Mouse (Mus musculus): Measurements from ENCODE around the gene Smurf1. TPM values are rescaled to one million over a fixed set of nuclear protein-coding genes. Genes with fewer than 3 reads are reported as not detected.

The Smurf1 gene
- polyA plus RNA-seq, 1 experiment: 33.6 TPM

DNA sequence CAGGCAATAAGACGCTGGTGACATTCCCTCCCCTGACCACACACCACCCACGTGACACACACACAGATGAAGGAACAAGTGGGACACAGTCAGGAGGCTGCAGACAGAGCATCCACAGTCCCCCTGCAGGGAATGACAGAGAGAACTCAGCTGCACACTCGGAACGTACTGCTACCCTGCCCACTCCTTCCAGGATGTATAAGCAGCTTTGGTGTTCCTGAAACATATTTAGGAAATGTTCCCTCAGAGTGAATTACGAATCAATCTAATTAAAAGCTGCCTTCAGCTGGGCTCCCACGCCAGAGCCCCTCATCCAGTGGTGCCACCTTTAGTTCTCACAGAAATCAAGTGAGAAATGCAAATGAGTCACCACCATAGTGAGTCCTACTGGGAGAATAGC is 42.3 kb downstream of the Smurf1 start:
- DNase-seq: no peak
- no peak for TF ChIP-seq CTCF (IDR thresholded peaks at IDR 0.05; ENCODE audit: borderline replicate concordance, control insufficient read depth, extremely low read depth, insufficient read depth, low read length, poor library complexity)
- no peak for TF ChIP-seq POLR2A (IDR thresholded peaks at IDR 0.05; ENCODE audit: control insufficient read depth, extremely low read depth, insufficient read depth, low read length, poor library complexity)
- Histone ChIP-seq H3K36me3 (ENCODE audit: control insufficient read depth, insufficient read depth, low read length) (no peaks in the 10 kb centered on the region), H3K27me3 (ENCODE audit: control insufficient read depth, insufficient read depth, low read length) (no peaks in the 10 kb centered on the region), H3K4me1 (replicated peaks; ENCODE audit: control insufficient read depth, insufficient read depth, low read length) (peaks cover 21% of the 10 kb centered on the region), H3K27ac (ENCODE audit: control insufficient read depth, insufficient read depth, low read length) (no peak overlapping the region), H3K4me3 (ENCODE audit: control insufficient read depth, insufficient read depth, low read length) (no peak overlapping the region)
- 92% methylated on average over 6 of the region's 6 CpGs for WGBS

DNA sequence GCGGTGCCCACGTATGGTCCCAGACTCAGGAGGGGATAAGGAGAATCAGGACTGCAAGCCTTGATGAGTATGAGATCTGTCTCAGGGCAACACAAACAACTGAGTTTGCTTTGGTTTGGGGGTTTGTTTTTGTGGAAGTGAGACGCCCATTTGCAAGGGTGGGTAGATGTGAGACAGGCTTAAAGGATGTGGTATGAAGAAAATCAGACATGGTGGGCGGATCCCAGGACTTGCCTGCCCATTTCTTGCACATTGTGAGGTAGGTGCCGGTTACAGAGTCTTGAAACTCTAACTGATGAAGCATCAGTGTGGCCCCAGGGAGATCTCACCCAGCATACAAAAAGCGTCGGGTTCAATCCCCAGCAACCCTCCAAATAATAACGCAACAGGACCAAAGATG is 45.9 kb downstream of the Smurf1 start:
- Histone ChIP-seq H3K4me1 (replicated peaks; ENCODE audit: control insufficient read depth, insufficient read depth, low read length) (peaks cover 16% of the 10 kb centered on the region), H3K36me3 (ENCODE audit: control insufficient read depth, insufficient read depth, low read length) (no peaks in the 10 kb centered on the region), H3K27ac (ENCODE audit: control insufficient read depth, insufficient read depth, low read length) (peak overlapping the region; percentile 23; the same call in 1 of the 2 replicates), H3K27me3 (ENCODE audit: control insufficient read depth, insufficient read depth, low read length) (no peaks in the 10 kb centered on the region), H3K4me3 (ENCODE audit: control insufficient read depth, insufficient read depth, low read length) (no peak overlapping the region)
- DNase-seq: peak; percentile 11
- WGBS: 77% methylated on average over 8 of the region's 8 CpGs
- no peak for TF ChIP-seq POLR2A (IDR thresholded peaks at IDR 0.05; ENCODE audit: control insufficient read depth, extremely low read depth, insufficient read depth, low read length, poor library complexity)
- no peak for TF ChIP-seq CTCF (IDR thresholded peaks at IDR 0.05; ENCODE audit: borderline replicate concordance, control insufficient read depth, extremely low read depth, insufficient read depth, low read length, poor library complexity)

DNA sequence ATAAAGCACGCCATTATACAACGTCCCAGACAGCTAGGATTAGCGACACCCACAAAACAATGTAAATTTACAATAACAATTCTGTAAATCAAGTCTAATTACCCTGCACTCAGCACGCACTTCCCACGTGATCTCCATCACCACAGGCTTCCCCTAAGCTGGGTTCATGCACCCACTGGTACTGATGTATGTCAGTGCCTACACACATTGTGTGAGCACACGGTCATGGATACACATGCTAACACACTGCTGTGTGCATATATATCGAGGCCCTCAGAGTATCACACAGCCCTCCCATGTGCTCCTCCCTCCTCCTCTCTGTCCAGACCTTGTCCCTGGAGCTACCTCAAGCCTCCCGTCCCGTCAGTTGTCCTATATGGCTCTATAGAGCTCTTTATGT is 46.5 kb downstream of the Smurf1 start:
- Histone ChIP-seq H3K27me3 (ENCODE audit: control insufficient read depth, insufficient read depth, low read length) (no peaks in the 10 kb centered on the region), H3K4me3 (ENCODE audit: control insufficient read depth, insufficient read depth, low read length) (no peak overlapping the region), H3K4me1 (replicated peaks; ENCODE audit: control insufficient read depth, insufficient read depth, low read length) (peaks cover 16% of the 10 kb centered on the region), H3K36me3 (ENCODE audit: control insufficient read depth, insufficient read depth, low read length) (no peaks in the 10 kb centered on the region), H3K27ac (ENCODE audit: control insufficient read depth, insufficient read depth, low read length) (no peak overlapping the region)
- no peak for DNase-seq
- WGBS: 94% methylated on average over 9 of the region's 9 CpGs
- TF ChIP-seq POLR2A (IDR thresholded peaks at IDR 0.05; ENCODE audit: control insufficient read depth, extremely low read depth, insufficient read depth, low read length, poor library complexity) (no peak), CTCF (IDR thresholded peaks at IDR 0.05; ENCODE audit: borderline replicate concordance, control insufficient read depth, extremely low read depth, insufficient read depth, low read length, poor library complexity) (no peak)

DNA sequence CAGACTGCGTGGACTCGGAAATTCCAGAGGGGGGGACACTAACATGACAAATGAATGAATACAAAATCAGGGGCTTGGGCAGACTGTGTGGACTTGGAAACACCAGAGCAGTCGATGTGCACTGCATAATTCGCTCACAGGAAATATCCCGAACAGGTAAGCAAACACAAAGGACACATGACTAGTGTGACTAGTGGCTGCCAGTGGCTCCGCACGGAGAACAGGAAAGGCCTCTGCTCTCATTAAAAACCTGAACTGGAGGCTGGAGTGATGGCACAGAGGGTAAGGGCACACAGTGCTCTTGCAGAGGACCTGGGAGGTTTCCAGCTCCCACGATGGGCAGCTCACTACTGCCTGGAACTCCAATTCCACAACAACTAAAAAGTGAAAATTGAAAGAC is 47.4 kb downstream of the Smurf1 start:
- Histone ChIP-seq H3K4me3 (ENCODE audit: control insufficient read depth, insufficient read depth, low read length) (no peak overlapping the region), H3K27ac (ENCODE audit: control insufficient read depth, insufficient read depth, low read length) (no peak overlapping the region), H3K4me1 (replicated peaks; ENCODE audit: control insufficient read depth, insufficient read depth, low read length) (peaks cover 16% of the 10 kb centered on the region), H3K36me3 (ENCODE audit: control insufficient read depth, insufficient read depth, low read length) (no peaks in the 10 kb centered on the region), H3K27me3 (ENCODE audit: control insufficient read depth, insufficient read depth, low read length) (no peaks in the 10 kb centered on the region)
- WGBS: 95% methylated on average over 8 of the region's 8 CpGs
- TF ChIP-seq POLR2A (IDR thresholded peaks at IDR 0.05; ENCODE audit: control insufficient read depth, extremely low read depth, insufficient read depth, low read length, poor library complexity) (no peak), CTCF (IDR thresholded peaks at IDR 0.05; ENCODE audit: borderline replicate concordance, control insufficient read depth, extremely low read depth, insufficient read depth, low read length, poor library complexity) (no peak)
- DNase-seq: no peak

DNA sequence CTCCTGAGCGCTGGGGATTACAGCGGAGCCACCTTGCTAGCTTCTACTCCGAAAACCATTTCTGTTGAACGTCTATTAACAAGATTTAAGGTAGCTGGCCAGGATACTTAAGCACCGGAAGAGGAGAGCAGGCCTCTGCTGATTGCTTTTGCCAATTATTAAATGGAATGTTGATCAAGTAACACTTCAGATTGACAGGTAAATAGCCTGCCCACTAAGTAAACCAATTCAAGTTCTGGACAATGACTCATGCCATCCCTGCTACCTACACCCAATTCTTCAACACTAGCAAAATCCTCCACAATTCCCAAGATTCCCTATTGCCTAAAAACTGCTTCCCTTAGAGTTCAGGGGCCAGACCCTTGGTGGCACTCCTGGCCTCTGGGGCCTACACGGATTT is 48.5 kb downstream of the Smurf1 start:
- H3K4me1 ChIP-seq (replicated peaks; ENCODE audit: control insufficient read depth, insufficient read depth, low read length): peaks cover 16% of the 10 kb centered on the region
- H3K27me3 ChIP-seq (ENCODE audit: control insufficient read depth, insufficient read depth, low read length): no peaks in the 10 kb centered on the region
- no peaks in the 10 kb centered on the region for H3K36me3 ChIP-seq (ENCODE audit: control insufficient read depth, insufficient read depth, low read length)
- no peak for DNase-seq
- TF ChIP-seq POLR2A (IDR thresholded peaks at IDR 0.05; ENCODE audit: control insufficient read depth, extremely low read depth, insufficient read depth, low read length, poor library complexity) (no peak), CTCF (IDR thresholded peaks at IDR 0.05; ENCODE audit: borderline replicate concordance, control insufficient read depth, extremely low read depth, insufficient read depth, low read length, poor library complexity) (no peak)
- H3K4me3 ChIP-seq (ENCODE audit: control insufficient read depth, insufficient read depth, low read length): no peak overlapping the region
- H3K27ac ChIP-seq (ENCODE audit: control insufficient read depth, insufficient read depth, low read length): no peak overlapping the region
- WGBS: 93% methylated on average over 6 of the region's 6 CpGs

DNA sequence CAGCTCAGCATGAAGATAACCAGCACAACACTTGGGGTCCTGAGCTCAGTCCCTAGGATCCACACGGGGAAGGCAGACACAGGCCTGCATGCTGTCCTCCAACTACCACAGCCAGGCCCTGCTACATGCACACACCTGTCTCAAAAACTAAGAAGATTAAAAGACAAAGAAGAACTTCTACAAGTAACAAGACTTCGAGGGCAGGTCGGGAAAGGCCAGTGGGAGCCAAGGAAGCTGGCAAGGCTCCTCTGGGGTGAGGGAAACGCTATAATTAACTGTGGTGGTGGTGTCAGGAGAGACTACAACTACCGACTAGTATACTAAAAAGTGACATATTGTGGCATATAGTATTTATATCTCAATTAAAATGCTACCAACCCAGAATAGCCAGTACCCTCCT is 49.8 kb downstream of the Smurf1 start:
- Histone ChIP-seq H3K4me1 (replicated peaks; ENCODE audit: control insufficient read depth, insufficient read depth, low read length) (peaks cover 14% of the 10 kb centered on the region), H3K4me3 (ENCODE audit: control insufficient read depth, insufficient read depth, low read length) (no peak overlapping the region), H3K27ac (ENCODE audit: control insufficient read depth, insufficient read depth, low read length) (no peak overlapping the region), H3K36me3 (ENCODE audit: control insufficient read depth, insufficient read depth, low read length) (no peaks in the 10 kb centered on the region), H3K27me3 (ENCODE audit: control insufficient read depth, insufficient read depth, low read length) (no peaks in the 10 kb centered on the region)
- WGBS: 87% methylated on average over 5 of the region's 5 CpGs
- DNase-seq: no peak
- TF ChIP-seq CTCF (IDR thresholded peaks at IDR 0.05; ENCODE audit: borderline replicate concordance, control insufficient read depth, extremely low read depth, insufficient read depth, low read length, poor library complexity) (no peak), POLR2A (IDR thresholded peaks at IDR 0.05; ENCODE audit: control insufficient read depth, extremely low read depth, insufficient read depth, low read length, poor library complexity) (no peak)

DNA sequence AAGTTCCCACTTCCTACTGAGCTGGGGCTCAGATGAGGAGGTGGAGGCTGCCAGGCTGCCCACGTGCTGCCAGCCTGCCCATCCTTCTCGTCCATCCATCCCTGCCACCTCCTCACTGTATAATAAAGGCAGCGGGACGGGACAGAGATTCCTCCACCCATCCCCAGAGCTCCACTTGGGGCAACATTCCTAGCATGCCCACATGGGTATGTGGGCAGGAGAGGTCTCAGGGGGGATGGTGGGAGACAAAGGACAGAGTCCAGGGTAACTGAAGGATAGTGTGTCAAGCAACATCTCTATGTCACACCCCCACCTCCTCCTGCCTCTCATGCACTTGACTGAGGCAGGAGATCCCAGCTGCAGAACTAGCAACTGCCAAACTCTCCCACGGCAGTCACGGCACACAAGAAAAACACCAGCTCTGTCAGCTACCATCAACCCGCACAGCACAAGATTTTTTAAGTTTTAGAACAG is 51.2 kb downstream of the Smurf1 start:
- Histone ChIP-seq H3K27ac (ENCODE audit: control insufficient read depth, insufficient read depth, low read length) (no peak overlapping the region), H3K4me3 (ENCODE audit: control insufficient read depth, insufficient read depth, low read length) (no peak overlapping the region), H3K27me3 (ENCODE audit: control insufficient read depth, insufficient read depth, low read length) (no peaks in the 10 kb centered on the region), H3K4me1 (replicated peaks; ENCODE audit: control insufficient read depth, insufficient read depth, low read length) (0 out of 2 replicates have a peak, but pooled peaks cover 2% of the 10 kb centered on the region), H3K36me3 (ENCODE audit: control insufficient read depth, insufficient read depth, low read length) (no peaks in the 10 kb centered on the region)
- WGBS: 87% methylated on average over 7 of the region's 7 CpGs
- no peak for DNase-seq
- no peak for TF ChIP-seq POLR2A (IDR thresholded peaks at IDR 0.05; ENCODE audit: control insufficient read depth, extremely low read depth, insufficient read depth, low read length, poor library complexity)
- no peak for TF ChIP-seq CTCF (IDR thresholded peaks at IDR 0.05; ENCODE audit: borderline replicate concordance, control insufficient read depth, extremely low read depth, insufficient read depth, low read length, poor library complexity)

Measured in thymus, adult 2 months (tissue).